Mouse (Mus musculus) heart, adult 11 months (tissue): Measurements from ENCODE around the gene Atg101.

Experiments
- DNase-seq: peaks from one replicate; pipeline ENCODE4 v3.0.0; 2022

Gene Atg101

DNA sequence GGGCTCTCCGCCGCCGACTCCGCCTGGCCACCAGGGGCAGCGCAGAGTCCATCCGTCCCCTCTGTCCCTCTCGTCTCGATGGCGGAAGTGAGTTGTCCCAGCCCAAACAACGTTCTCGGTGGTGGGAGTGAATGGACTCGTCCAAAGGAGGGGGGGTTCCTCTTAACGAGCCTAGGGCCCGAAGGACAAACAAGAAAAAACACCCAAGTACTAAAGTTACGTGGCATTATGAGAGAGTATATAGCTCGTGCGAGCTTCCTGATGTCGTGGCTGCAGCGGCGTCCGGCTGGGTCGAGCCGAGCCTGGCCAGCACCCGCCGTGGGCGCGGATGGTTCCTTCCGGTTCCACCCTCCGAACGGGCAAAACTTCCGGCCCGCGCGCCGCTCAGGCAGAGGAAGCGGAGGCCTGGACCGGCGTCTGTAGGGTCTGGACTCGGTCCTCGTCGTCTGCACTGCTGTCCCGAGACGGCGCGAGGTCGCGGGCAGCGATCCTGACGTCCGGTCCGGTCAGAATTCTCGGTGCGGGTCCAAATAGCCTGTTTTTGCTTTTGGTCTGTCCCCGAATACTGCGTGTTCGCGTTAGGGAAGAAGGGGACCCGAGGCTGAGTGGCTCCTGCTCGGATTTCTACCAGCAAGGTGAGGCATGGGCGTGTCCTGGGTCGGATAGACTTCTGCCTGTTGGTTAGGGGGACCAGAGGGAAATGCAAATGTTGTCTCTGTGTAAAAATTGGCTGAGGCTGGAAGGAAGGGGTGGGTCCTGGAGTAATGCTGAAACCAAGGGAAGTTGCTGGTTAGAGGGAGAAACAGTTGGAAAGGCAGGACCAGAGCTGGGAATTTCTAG lies at the start of gene Atg101:
Atg101 (plus strand) TSS at position 362 of the 840 bp plus-strand sequence.
- DNase-seq = peak; percentile 99

- peak; percentile 91 for DNase-seq
These were observed 49.3 kb upstream of the Atg101 start for GRCm38 (mm10) chr15:101234611-101235341.

DNA sequence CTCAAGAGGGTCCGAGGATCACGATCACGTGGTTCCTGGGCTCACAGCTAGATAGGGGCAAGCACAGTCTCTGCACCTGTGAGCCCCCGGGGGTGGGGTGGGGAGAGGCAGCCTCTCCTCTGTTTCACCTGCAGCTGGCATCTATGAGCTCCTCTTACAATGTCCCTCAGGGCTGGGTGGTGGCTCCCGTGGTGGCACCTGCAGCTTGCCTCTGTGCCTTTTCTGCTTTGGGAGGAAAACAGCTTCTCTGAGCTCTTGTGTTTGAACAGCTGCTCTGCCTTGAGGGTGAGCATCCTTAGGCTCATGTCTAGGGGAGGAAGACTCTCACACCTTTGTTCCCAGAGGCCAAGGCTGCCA lies 48.8 kb upstream of the Atg101 start:
- DNase-seq = no peak

GRCm38 (mm10) chr15:101235728-101236327 lies 48.2 kb upstream of the Atg101 start:
- DNase-seq = peak; percentile 91

DNA sequence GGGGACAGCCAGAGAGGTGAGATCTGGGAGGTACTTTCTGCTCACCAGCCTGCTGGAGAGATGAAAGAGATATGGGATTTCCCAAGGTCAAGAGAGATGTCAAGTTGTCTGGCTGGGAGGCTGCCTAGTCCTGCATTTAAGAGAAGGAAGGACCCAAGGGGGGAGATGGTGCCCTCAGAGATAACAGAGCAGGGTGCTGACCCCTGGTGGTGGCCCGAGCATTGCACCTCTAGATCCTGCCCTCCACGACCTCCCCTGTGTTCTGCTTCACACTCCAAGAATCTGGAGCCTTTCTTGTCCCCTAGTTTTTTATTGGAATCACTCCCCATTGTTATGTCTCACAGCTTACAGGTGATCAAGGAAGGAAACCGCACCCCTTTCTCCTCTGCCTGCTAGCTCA lies 47.2 kb upstream of the Atg101 start:
- DNase-seq = peak; percentile 97

DNA sequence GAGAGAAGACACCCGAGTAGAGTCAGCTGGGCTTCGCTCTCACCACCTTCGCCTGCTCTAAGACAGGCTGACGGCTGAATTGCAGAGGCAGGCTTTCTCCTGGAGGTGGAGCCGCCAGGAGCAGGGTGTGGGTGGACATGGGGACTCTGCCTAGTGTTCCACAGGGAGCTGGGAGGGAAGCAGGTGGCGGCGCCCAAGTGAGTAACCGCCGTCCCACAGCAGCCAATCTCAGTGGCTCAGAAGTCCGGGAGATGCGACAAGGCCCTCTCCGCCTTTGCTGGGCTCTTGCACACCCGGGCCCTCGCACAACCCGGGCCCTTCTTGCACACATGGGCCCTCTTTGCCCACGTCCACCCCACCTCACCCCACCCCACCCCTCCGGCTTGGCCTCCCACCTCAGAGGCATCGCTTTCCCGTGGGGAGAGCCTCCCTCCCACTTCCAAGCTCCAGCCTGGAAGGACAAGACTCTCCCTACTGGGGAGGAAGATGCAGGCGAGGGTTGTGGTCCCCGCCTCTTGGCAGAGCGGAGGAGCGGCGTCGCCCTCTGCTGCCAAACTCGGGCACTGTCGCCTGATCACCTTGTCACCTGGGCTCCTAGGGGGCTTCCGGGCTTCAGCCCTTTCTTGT lies 45.1 kb upstream of the Atg101 start:
- peak; percentile 95 for DNase-seq

DNA sequence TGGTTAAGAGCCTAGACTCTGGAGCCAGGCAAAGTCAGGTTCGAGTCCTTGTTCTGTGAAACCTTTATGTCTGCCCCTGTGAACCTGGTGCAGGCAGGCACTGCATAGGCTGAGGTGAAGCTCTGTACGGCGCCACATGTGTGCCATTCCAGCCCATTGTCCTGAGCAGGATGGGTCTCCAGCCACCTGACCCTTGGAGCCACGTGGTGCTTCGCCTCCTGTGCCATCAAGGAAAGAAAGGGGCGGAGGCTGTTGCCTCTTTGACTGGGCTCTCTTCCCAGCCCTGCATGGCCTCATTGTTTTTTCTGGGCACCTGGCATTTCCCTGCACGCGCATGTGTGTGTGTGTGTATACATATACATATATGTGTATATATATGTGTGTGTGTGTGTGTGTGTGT lies 44.3 kb upstream of the Atg101 start:
- DNase-seq = peak; percentile 95

DNA sequence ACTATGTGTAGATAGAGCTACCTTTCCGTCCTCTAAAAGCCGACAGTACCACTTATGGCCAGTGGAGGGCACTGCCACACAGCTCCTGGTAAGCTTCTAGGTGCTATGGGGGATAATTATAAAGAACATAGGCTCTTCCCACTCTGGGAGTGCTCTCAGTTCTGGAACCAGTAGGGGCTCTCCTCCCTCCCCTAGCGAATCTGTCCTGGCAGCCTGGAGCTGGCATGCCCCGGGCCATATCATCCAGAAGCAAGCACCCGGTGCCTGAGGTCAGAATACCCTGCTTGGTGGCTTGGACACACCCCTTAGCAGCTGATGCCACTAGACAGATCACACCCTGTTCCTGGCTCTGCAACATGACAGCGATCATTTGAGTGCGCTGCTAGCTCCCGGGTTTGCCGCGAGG lies 43.3 kb upstream of the Atg101 start:
- peak; percentile 99 for DNase-seq

DNA sequence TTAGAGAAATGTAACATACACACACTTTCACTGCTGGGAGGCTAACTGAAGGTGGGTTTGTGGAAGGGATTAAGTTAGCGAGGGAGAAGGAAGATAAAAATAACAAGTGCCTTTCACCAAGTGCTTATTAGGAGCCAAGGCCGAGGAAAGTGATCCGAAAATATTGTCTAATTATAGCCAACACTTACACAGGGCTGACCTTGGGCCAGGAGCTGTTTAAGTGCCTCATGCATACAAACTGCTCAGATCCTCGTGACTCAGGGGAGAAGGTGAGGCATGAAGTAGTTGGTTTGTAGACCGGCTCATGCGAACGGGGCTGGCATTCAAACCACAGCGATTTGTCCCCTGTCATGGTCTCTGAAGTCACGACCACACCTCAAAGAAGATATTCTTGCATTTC lies 42.8 kb upstream of the Atg101 start:
- DNase-seq = peak; percentile 97

GRCm38 (mm10) chr15:101241853-101242252 lies 42.2 kb upstream of the Atg101 start:
- DNase-seq = peak; percentile 94

- peak; percentile 98 for DNase-seq
These were observed 41.4 kb upstream of the Atg101 start for GRCm38 (mm10) chr15:101242645-101243044.

- DNase-seq = peak; percentile 93
These were observed 40.1 kb upstream of the Atg101 start for GRCm38 (mm10) chr15:101244012-101244411.

DNA sequence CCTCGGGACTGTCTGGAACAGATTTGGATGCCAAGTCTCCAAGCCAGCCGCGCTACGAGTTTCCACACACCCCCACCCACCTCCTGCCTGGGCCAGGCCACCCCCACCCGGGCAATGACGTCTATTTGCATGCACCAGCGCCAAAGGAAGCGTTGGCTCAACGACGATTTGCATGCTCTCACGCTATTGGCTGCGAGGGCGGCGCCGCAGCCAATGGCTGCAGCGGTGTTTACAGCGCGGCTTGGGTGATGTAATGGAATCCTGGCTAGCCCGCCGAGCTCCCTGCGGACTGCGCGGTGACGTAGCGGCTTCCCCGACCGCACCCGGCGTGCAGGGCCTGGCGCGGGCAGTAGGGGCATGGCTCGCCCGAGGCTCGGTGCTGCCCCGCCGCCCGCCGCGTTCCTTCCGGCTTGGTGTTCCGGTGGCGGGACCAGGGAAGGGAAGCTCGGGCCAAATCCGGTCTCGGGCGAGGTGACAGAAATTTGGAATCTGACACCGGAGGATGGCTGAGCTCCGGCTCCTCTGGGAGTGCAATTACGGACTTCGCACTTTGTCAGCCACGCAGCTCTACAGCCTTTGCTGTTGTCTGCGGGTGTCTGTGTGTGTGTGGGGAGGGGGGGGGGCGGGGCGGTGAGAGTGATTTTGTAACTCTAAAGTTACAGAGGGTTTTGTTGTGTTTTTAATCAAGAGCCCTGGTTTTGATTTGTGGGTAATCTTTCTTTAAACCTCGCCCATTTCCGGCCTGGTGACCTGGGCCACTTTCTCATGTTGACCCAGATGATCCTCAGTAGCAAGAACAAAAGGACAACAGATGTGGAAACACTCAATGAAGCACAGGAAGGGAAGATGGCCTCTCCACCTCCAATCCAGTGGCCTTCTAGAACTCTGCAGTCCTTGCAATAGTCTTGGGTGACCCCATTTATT lies 37.6 kb upstream of the Atg101 start:
- peak; percentile 100 for DNase-seq

DNA sequence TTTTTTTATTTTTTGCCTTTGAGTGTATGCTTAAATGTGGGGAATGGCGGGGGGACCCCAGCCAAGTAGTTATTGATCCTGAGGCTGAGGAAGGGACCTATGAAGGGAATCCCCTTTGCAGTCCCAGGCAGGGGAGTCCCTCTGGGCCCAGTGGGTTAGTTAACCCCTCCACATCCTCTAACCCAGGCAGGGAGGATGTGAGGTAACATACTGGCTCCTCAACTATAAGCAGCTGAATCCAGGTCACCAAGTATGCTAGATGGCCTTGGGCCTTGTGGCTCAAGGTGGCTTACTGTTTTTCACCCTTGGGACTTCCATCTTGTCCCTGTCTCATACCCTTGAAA lies 36.9 kb upstream of the Atg101 start:
- DNase-seq = peak; percentile 95

DNA sequence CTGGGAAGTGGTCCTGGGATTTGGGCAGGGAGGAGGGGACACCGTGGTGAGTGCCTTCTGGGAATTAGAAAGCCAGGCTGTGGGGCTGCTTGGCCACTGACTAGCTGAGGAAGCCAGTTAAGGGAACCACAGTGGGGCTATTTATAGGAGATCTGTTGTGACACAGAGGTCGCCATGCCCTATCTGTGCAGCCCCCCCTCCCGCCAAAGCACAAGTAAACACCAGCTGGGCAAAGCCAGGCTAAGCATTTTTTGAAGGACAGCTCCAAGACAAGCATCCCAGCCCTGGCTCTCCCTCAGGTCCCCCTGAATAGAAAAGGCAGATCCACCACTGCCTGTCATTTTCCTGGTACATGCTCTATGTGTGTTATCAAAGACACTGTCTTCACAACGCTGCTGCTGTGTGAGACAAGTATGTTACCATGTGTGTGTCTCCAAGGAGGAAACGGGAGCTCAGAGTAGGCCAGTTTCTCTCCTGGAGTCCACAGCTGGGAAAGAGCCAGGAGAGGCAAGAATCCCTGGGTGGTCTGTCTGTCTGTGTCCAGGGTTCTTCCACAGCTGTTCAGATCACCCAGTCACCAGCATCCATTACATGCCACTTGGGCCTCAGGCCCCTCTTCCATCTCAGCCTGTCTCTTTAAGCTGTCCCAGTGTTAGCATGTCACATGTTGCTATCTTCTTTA lies 35.9 kb upstream of the Atg101 start:
- peak; percentile 97 for DNase-seq

DNA sequence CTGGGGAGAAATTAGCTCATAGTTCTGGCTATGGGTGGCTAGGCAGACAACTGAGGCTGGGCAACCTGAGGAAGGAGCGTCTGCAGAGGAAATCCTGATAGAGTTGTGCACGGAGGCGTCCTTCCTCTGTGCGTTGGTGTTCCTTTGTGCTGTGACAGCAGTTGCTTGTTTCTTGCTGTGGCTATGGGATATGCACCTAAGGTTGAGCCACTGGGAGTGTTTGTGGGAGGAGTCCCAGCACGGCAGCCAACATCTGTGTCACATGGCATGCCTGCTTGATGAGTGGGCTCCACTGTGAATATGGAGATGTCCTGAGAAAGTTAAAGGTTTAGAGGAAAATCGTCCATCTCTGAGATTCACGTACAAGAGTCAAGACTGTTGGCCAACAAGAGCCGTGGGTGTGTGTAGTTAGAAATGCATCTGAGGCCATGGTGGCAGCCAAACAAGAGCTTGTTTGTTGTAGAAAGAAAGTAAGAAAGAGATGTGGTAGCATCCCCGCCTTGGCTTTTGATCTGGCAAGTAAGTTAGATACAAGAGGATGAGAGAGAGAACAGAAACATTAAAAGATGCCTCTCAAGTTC lies 33.8 kb upstream of the Atg101 start:
- no peak for DNase-seq

GRCm38 (mm10) chr15:101251930-101252329 lies 32.1 kb upstream of the Atg101 start:
- DNase-seq = peak; percentile 90

- peak; percentile 92 for DNase-seq
These were observed 31.5 kb upstream of the Atg101 start for GRCm38 (mm10) chr15:101252614-101253013.

DNA sequence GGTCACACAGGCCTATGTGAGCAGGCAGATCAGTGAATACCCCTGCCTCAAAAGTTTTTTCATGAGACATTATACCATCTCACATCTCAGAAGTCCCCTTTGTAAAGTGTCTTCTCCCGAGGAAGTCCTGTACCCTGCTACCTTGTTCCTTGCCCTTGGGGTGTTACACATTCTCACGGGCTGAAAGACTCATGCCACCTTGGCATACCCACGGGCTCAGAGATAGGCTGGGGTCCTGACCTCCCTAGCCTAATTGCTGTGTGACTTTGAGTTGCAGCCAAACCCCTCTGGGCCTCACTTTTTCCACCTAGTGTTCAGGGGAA lies 30.5 kb upstream of the Atg101 start:
- no peak for DNase-seq

- DNase-seq = peak; percentile 99
These were observed 29.9 kb upstream of the Atg101 start, which contains the start of gene Nr4a1 for GRCm38 (mm10) chr15:101253886-101254795. Gene Nr4a1, plus strand, starts transcription at chr15:101254269.
